Mouse (Mus musculus) limb, embryonic 14.5 days (tissue): ENCODE data around the gene Tas2r119. TPM values are rescaled to one million over a fixed set of nuclear protein-coding genes. Genes with fewer than 3 reads are reported as not detected.

Source experiments
- ATAC-seq: fragments of 200-750 bp; cut with Nextera tagmentation; 2 replicates; pipeline ENCODE4 v1.8.0; 2017; ENCODE audit warnings: low read depth, moderate number of reproducible peaks, moderate TSS enrichment; ENCODE audit not compliant: low FRiP score
- DNase-seq: peaks from one replicate; pipeline ENCODE4 v3.0.0-alpha.2; 2015; ENCODE audit warnings: low spot score
- H3K27ac ChIP-seq: fragments of 300-500 bp; sonication (generic); replicated peaks from 2 replicates; pipeline ENCODE4 v1.5.1; 2014; ENCODE audit warnings: low read depth, mild to moderate bottlenecking, low read length, moderate library complexity, mixed read lengths
- H3K27me3 ChIP-seq: fragments of 300-500 bp; sonication (generic); 2 replicates; pipeline ENCODE4 v1.6.1; 2014; ENCODE audit warnings: low read length, mixed read lengths; ENCODE audit not compliant: control insufficient read depth, insufficient read depth
- H3K36me3 ChIP-seq: fragments of 300-500 bp; sonication (generic); 2 replicates; pipeline ENCODE4 v1.6.1; 2014; ENCODE audit warnings: mild to moderate bottlenecking, low read length, moderate library complexity, mixed read lengths; ENCODE audit not compliant: control insufficient read depth, insufficient read depth
- H3K4me1 ChIP-seq: fragments of 300-500 bp; sonication (generic); 2 replicates; pipeline ENCODE4 v1.6.1; 2014; ENCODE audit warnings: antibody characterized with exemption, low read length, mixed read lengths; ENCODE audit not compliant: control insufficient read depth, insufficient read depth
- H3K4me2 ChIP-seq: fragments of 300-500 bp; sonication (generic); replicated peaks from 2 replicates; pipeline ENCODE4 v1.6.1; 2014; ENCODE audit warnings: low read depth, mild to moderate bottlenecking, low read length, moderate library complexity; ENCODE audit not compliant: severe bottlenecking
- H3K4me3 ChIP-seq: fragments of 300-500 bp; sonication (generic); replicated peaks from 2 replicates; pipeline ENCODE4 v1.5.1; 2014; ENCODE audit warnings: low read length
- H3K9ac ChIP-seq: fragments of 300-500 bp; sonication (generic); 2 replicates; pipeline ENCODE4 v1.6.1; 2014; ENCODE audit warnings: mild to moderate bottlenecking, low read depth, low read length, moderate library complexity; ENCODE audit not compliant: severe bottlenecking
- H3K9me3 ChIP-seq: fragments of 300-500 bp; sonication (generic); 2 replicates; pipeline ENCODE4 v1.6.1; 2016; ENCODE audit warnings: low read length; ENCODE audit not compliant: control insufficient read depth
- POLR2A ChIP-seq: fragments of 200-500 bp; IDR thresholded peaks from 2 replicates; pipeline ENCODE4 v1.8.0; 2012; ENCODE audit warnings: inconsistent platforms, mild to moderate bottlenecking, moderate library complexity, borderline replicate concordance; ENCODE audit not compliant: insufficient read depth, insufficient read length; ENCODE audit errors: extremely low read depth
- WGBS: fragments of 180-500 bp; shearing (Covaris S2); extraction: QIAGEN DNeasy Blood & Tissue Kit; methylation state at CpG from one replicate; pipeline ENCODE4 v1.1.7; 2014; 5-methylcytosine and 5-hydroxymethylcytosine counted together
- polyA plus RNA-seq, 2 experiments: library from polyadenylated mRNA; depleted of rRNA in 1 of 2; stranded (reverse) in 1 of 2; unstranded in 1 of 2; fragments of >200 nt; fragmentation: Nextera tagmentation in 1 of 2; extraction: Ambion mirVana in 1 of 2; gene quantifications; 2 replicates each; pipeline versions ENCODE4 v1.2.1 to v1.2.3; 2012 to 2014

Tas2r119 gene
- 0.34 and 0.65 TPM in 2 replicates for polyA plus RNA-seq (2012; rRNA removed)
- polyA plus RNA-seq (2014; fragmentation: Nextera tagmentation; extraction: Ambion mirVana), result not detected in 2 replicates

DNA sequence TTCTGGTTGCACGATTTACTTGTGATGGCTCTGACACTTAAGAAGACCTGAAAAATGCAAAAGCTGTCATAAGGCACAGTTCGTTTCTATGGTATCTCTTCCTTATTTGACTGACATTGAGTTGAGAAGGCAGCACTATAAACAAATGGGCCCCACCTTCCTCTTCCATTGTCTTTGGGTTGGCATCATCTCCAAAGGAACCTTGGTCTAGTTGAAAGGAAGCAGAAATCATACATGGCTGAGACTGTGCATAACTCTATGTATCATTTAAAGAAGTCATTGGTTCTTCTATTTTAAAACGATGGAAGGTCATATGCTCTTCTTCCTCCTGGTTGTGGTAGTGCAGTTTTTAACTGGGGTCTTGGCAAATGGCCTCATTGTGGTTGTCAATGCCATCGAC lies at the start of gene Tas2r119:
Gene Tas2r119, plus strand, starts transcription at position 301 of the 400 bp plus-strand sequence.
- Histone ChIP-seq H3K4me2 (no peak within 1 kb of the TSS), H3K9ac (no peak within 1 kb of the TSS), H3K9me3 (no peaks in the 10 kb centered on the region), H3K27ac (no peak within 1 kb of the TSS), H3K4me1 (no peaks in the 10 kb centered on the region), H3K4me3 (no peak within 1 kb of the TSS), H3K36me3 (no peaks in the 10 kb centered on the region), H3K27me3 (no peaks in the 10 kb centered on the region)
- DNase-seq, result no peak
- no peak for TF ChIP-seq POLR2A
- WGBS, result 90% methylated on average over 4 of the region's 4 CpGs
- ATAC-seq, result no peak

DNA sequence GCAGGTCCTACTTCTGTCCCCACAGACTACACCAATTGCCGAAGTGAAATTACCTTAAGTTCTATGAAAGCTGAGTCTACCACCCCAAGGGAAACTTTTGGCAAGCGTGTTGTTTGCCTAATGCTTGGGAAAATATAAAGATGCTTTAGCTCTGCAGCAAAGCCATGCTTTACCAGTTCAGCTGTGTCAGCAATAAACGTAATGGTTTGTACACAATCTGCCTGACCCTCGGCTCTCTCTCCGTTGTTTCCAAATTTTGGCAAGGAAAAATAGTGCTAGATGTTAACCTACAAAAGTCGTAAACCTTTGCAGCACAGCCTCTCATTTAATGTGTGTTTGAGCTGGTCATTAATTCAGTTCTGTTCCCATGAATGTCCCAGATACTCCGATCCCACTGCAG lies 44.8 kb upstream of the Tas2r119 start:
- Histone ChIP-seq H3K4me1 (0 out of 2 replicates have a peak, but pooled peaks cover 3% of the 10 kb centered on the region), H3K9me3 (no peaks in the 10 kb centered on the region), H3K9ac (no peak overlapping the region), H3K4me3 (no peak overlapping the region), H3K36me3 (no peaks in the 10 kb centered on the region), H3K27ac (no peak overlapping the region), H3K4me2 (no peak overlapping the region), H3K27me3 (no peaks in the 10 kb centered on the region)
- 46% methylated on average over 7 of the region's 7 CpGs for WGBS
- peak; percentile 53 for DNase-seq
- peak; percentile 37; the same call in 1 of the 2 replicates for ATAC-seq
- no peak for TF ChIP-seq POLR2A

DNA sequence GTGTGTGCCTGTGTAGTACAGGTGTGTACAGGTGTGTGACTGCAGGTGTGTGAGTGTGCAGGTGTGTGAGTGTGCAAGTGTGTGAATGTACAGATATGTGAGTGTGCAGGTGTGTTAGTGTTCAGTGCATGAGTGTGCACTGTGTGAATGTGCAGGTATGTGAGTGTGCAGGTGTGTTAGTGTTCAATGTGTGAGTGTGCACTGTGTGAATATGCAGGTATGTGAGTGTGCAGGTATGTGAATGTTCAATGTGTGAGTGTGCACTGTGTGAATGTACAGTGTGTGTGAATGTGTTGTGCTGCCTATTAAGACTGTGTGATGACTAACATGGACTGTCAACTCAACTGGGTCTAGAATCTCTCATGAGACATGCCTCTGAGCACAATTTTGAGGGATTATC lies 35.4 kb upstream of the Tas2r119 start:
- H3K36me3 ChIP-seq, result no peaks in the 10 kb centered on the region
- H3K9ac ChIP-seq, result no peak overlapping the region
- H3K4me2 ChIP-seq, result no peak overlapping the region
- no peak for DNase-seq
- H3K4me3 ChIP-seq, result no peak overlapping the region
- no peak for TF ChIP-seq POLR2A
- ATAC-seq, result no peak
- no peak overlapping the region for H3K27ac ChIP-seq
- H3K9me3 ChIP-seq, result no peaks in the 10 kb centered on the region
- no peaks in the 10 kb centered on the region for H3K27me3 ChIP-seq
- H3K4me1 ChIP-seq, result no peaks in the 10 kb centered on the region

DNA sequence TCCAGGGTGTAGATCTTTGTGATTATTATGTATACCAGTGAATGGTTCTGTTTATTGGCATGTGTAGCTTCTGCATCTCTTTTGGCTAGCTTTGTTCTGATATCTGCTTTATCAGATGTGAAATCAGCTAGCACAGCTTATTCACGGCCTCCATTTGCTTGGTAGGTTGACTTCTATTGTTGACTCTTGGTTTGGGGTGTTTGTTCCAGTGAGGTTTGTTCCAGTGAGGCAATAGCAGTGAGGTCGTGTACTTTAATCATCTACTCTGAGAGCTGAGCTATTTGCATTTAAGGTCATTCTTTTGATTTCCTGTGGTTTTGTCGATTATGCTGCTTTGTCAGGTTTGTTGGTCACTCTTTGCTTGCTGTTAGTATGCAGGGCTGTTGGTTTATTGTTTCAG lies 32.8 kb upstream of the Tas2r119 start:
- DNase-seq (no peak), ATAC-seq (no peak)
- no peaks in the 10 kb centered on the region for H3K36me3 ChIP-seq
- 69% methylated on average over 3 of the region's 3 CpGs for WGBS
- no peak overlapping the region for H3K27ac ChIP-seq
- no peak overlapping the region for H3K9ac ChIP-seq
- no peak overlapping the region for H3K4me2 ChIP-seq
- no peak overlapping the region for H3K4me3 ChIP-seq
- no peaks in the 10 kb centered on the region for H3K9me3 ChIP-seq
- no peaks in the 10 kb centered on the region for H3K4me1 ChIP-seq
- H3K27me3 ChIP-seq, result no peaks in the 10 kb centered on the region
- no peak for TF ChIP-seq POLR2A

DNA sequence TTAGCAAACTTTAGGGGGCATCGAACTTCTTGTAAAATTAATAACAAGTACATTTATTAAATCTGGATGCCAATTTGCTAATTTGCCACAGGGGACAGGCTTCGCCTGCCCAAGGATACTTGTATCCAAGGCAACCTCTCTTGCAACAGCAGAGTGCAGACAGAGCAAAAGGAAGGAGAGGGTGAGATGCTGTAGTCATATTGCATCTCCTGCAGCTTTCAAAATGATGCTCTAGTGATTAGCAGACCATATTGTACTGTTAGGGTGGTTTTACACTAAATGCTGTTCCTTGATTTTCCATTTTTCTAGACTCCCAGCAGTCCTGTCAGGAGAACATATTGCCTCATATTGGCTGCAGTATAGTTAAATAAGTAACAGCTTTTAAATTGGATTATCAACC lies 23.7 kb upstream of the Tas2r119 start:
- WGBS, result 48% methylated on average over 2 of the region's 2 CpGs
- TF ChIP-seq POLR2A, result no peak
- H3K9me3 ChIP-seq, result no peaks in the 10 kb centered on the region
- H3K9ac ChIP-seq, result no peak overlapping the region
- H3K27ac ChIP-seq, result no peak overlapping the region
- no peaks in the 10 kb centered on the region for H3K27me3 ChIP-seq
- no peak overlapping the region for H3K4me3 ChIP-seq
- DNase-seq, result no peak
- H3K36me3 ChIP-seq, result no peaks in the 10 kb centered on the region
- H3K4me1 ChIP-seq, result 0 out of 2 replicates have a peak, but pooled peaks cover 5% of the 10 kb centered on the region
- no peak for ATAC-seq
- H3K4me2 ChIP-seq, result no peak overlapping the region
